Comparison of ENCODE assay signal across 13 mouse cellular contexts in the genomic region with DNA sequence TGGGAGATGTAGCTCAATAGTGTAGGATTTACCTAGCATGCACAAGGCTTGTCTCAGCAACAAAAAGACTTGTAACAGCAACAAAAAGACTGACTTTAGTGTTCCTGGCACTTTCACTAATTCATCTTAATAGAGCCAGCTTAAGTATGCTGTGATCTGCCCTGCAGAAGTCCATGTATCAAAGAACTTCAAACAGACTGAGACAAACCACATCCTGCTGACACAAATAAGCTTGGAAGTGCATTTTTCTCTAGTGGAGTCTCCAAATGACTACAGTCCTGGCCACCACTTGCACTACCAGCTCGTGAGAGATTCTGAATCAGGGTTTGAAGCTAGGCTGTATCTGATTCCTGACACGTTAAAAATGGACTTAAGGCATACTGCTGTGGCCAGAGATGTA.
"Had no signal": no experiment of that assay in that cellular context is flagged by ENCODE, and none has a peak within 500 bp of the region (broad histone marks: within the 10 kb centered on the region; RNA-seq: fewer than 3 reads in every experiment).

No protein-coding gene starts in this region.

- H3K27me3 ChIP-seq: limb, embryonic 13.5 days had no signal

- DNase-seq: kidney, adult 8-10 months; kidney, postnatal 25 days; layer of hippocampus, adult 9-11 months; layer of hippocampus, postnatal 36 days; lung, adult 18-20 months; lung, postnatal 36 days; right cerebral cortex, postnatal 14 days; thymus, adult 18-20 months; thymus, postnatal 36 days had no signal

- H3K4me1 ChIP-seq: limb, embryonic 13.5 days had no signal

- H3K27ac ChIP-seq: limb, embryonic 13.5 days; liver, embryonic 14.5 days had no signal

- H3K4me3 ChIP-seq: limb, embryonic 13.5 days had no signal

- H3K9me3 ChIP-seq: limb, embryonic 13.5 days had no signal

- H3K9ac ChIP-seq: limb, embryonic 13.5 days; liver, embryonic 14.5 days had no signal

- H3K4me2 ChIP-seq: limb, embryonic 13.5 days; midbrain, embryonic 11.5 days had no signal

- ATAC-seq: midbrain, embryonic 16.5 days had no signal
